Mouse (Mus musculus): ENCODE measurements at regions not wholly inside any gene's neighbourhood (a gene's known extent, or its start where the extent isn't known, plus 50 kb on each side); places are given as distances from the start of the nearest gene placed in this dataset.

GRCm38 (mm10) chr7:68974761-68975579 lies 225.9 kb upstream of the Arrdc4 start:
- TF ChIP-seq POLR2A (IDR thresholded peaks at IDR 0.05; ENCODE audit: low read depth, low read length) (no peak), CTCF (IDR thresholded peaks at IDR 0.05; ENCODE audit: extremely low read depth, insufficient read depth, insufficient read length, insufficient replicate concordance) (no peak)
- H3K4me1 ChIP-seq (ENCODE audit: control insufficient read depth, insufficient read depth, insufficient read length): no peaks in the 10 kb centered on the region
- H3K4me3 ChIP-seq (ENCODE audit: extremely low read depth, insufficient read depth, insufficient read length): no peak overlapping the region
- no peaks in the 10 kb centered on the region for H3K27me3 ChIP-seq (ENCODE audit: control insufficient read depth, insufficient read depth, low read length)
- no peak overlapping the region for H3K27ac ChIP-seq (ENCODE audit: insufficient read depth, low read length)
- H3K36me3 ChIP-seq (ENCODE audit: control insufficient read depth, insufficient read depth, low read length): no peaks in the 10 kb centered on the region
- no peak for DNase-seq (ENCODE audit: low read depth in 1 of 2, low spot score in 2 of 2)
- WGBS: 79% methylated on average over 8 of the region's 8 CpGs

- Histone ChIP-seq H3K27me3 (ENCODE audit: control insufficient read depth, insufficient read depth, low read length) (no peaks in the 10 kb centered on the region), H3K4me3 (ENCODE audit: extremely low read depth, insufficient read depth, insufficient read length) (no peak overlapping the region), H3K36me3 (ENCODE audit: control insufficient read depth, insufficient read depth, low read length) (no peaks in the 10 kb centered on the region), H3K27ac (ENCODE audit: insufficient read depth, low read length) (no peak overlapping the region), H3K4me1 (ENCODE audit: control insufficient read depth, insufficient read depth, insufficient read length) (no peaks in the 10 kb centered on the region)
- WGBS: 58% methylated on average over 6 of the region's 6 CpGs
- TF ChIP-seq CTCF (IDR thresholded peaks at IDR 0.05; ENCODE audit: extremely low read depth, insufficient read depth, insufficient read length, insufficient replicate concordance) (no peak), POLR2A (IDR thresholded peaks at IDR 0.05; ENCODE audit: low read depth, low read length) (no peak)
- no peak for DNase-seq (ENCODE audit: low read depth in 1 of 2, low spot score in 2 of 2)
Observed at GRCm38 (mm10) chr7:68945886-68946863, 197.1 kb upstream of the Arrdc4 start.

- Histone ChIP-seq H3K4me1 (ENCODE audit: control insufficient read depth, insufficient read depth, insufficient read length) (no peaks in the 10 kb centered on the region), H3K4me3 (ENCODE audit: extremely low read depth, insufficient read depth, insufficient read length) (no peak overlapping the region), H3K36me3 (ENCODE audit: control insufficient read depth, insufficient read depth, low read length) (no peaks in the 10 kb centered on the region), H3K27ac (ENCODE audit: insufficient read depth, low read length) (no peak overlapping the region), H3K27me3 (ENCODE audit: control insufficient read depth, insufficient read depth, low read length) (no peaks in the 10 kb centered on the region)
- WGBS: 86% methylated on average over 14 of the region's 14 CpGs
- no peak for DNase-seq (ENCODE audit: low read depth in 1 of 2, low spot score in 2 of 2)
- TF ChIP-seq CTCF (IDR thresholded peaks at IDR 0.05; ENCODE audit: extremely low read depth, insufficient read depth, insufficient read length, insufficient replicate concordance) (no peak), POLR2A (IDR thresholded peaks at IDR 0.05; ENCODE audit: low read depth, low read length) (no peak)
Observed at GRCm38 (mm10) chr7:68930627-68931334, 181.7 kb upstream of the Arrdc4 start.

GRCm38 (mm10) chr7:68929669-68930068 lies 180.6 kb upstream of the Arrdc4 start:
- Histone ChIP-seq H3K4me3 (ENCODE audit: extremely low read depth, insufficient read depth, insufficient read length) (no peak overlapping the region), H3K36me3 (ENCODE audit: control insufficient read depth, insufficient read depth, low read length) (no peaks in the 10 kb centered on the region), H3K27ac (ENCODE audit: insufficient read depth, low read length) (no peak overlapping the region), H3K27me3 (ENCODE audit: control insufficient read depth, insufficient read depth, low read length) (no peaks in the 10 kb centered on the region), H3K4me1 (ENCODE audit: control insufficient read depth, insufficient read depth, insufficient read length) (no peaks in the 10 kb centered on the region)
- no peak for TF ChIP-seq CTCF (IDR thresholded peaks at IDR 0.05; ENCODE audit: extremely low read depth, insufficient read depth, insufficient read length, insufficient replicate concordance)
- no peak for TF ChIP-seq POLR2A (IDR thresholded peaks at IDR 0.05; ENCODE audit: low read depth, low read length)
- WGBS: 87% methylated on average over 4 of the region's 4 CpGs
- no peak for DNase-seq (ENCODE audit: low read depth in 1 of 2, low spot score in 2 of 2)

GRCm38 (mm10) chr7:68925640-68926039 lies 176.6 kb upstream of the Arrdc4 start:
- Histone ChIP-seq H3K27me3 (ENCODE audit: control insufficient read depth, insufficient read depth, low read length) (no peaks in the 10 kb centered on the region), H3K4me1 (ENCODE audit: control insufficient read depth, insufficient read depth, insufficient read length) (no peaks in the 10 kb centered on the region), H3K27ac (ENCODE audit: insufficient read depth, low read length) (no peak overlapping the region), H3K36me3 (ENCODE audit: control insufficient read depth, insufficient read depth, low read length) (no peaks in the 10 kb centered on the region), H3K4me3 (ENCODE audit: extremely low read depth, insufficient read depth, insufficient read length) (no peak overlapping the region)
- DNase-seq (ENCODE audit: low read depth in 1 of 2, low spot score in 2 of 2): no peak
- WGBS: 83% methylated on average over 4 of the region's 4 CpGs
- no peak for TF ChIP-seq CTCF (IDR thresholded peaks at IDR 0.05; ENCODE audit: extremely low read depth, insufficient read depth, insufficient read length, insufficient replicate concordance)
- no peak for TF ChIP-seq POLR2A (IDR thresholded peaks at IDR 0.05; ENCODE audit: low read depth, low read length)

GRCm38 (mm10) chr7:68918632-68919435 lies 169.8 kb upstream of the Arrdc4 start:
- H3K27ac ChIP-seq (ENCODE audit: insufficient read depth, low read length): no peak overlapping the region
- DNase-seq (ENCODE audit: low read depth in 1 of 2, low spot score in 2 of 2): no peak
- no peak for TF ChIP-seq CTCF (IDR thresholded peaks at IDR 0.05; ENCODE audit: extremely low read depth, insufficient read depth, insufficient read length, insufficient replicate concordance)
- no peak for TF ChIP-seq POLR2A (IDR thresholded peaks at IDR 0.05; ENCODE audit: low read depth, low read length)
- no peaks in the 10 kb centered on the region for H3K4me1 ChIP-seq (ENCODE audit: control insufficient read depth, insufficient read depth, insufficient read length)
- H3K4me3 ChIP-seq (ENCODE audit: extremely low read depth, insufficient read depth, insufficient read length): no peak overlapping the region
- H3K36me3 ChIP-seq (ENCODE audit: control insufficient read depth, insufficient read depth, low read length): no peaks in the 10 kb centered on the region
- WGBS: 87% methylated on average over 9 of the region's 9 CpGs
- H3K27me3 ChIP-seq (ENCODE audit: control insufficient read depth, insufficient read depth, low read length): no peaks in the 10 kb centered on the region

All from spleen, adult 2 months (tissue).